Mouse (Mus musculus) G1E (cell line): Measurements from ENCODE around the gene Abcf1.

Source experiments
- CTCF ChIP-seq: IDR thresholded peaks from 2 replicates; pipeline ENCODE4 v1.5.1; 2012; ENCODE audit warnings: low read depth, low read length, inconsistent platforms, mixed read lengths
- GATA1 ChIP-seq: IDR thresholded peaks from 2 replicates; pipeline ENCODE4 v1.6.1; 2012; ENCODE audit warnings: borderline replicate concordance, low read length, inconsistent platforms, mixed read lengths
- GATA2 ChIP-seq: IDR thresholded peaks from 2 replicates; pipeline ENCODE4 v1.6.1; 2012; ENCODE audit warnings: low read depth, low read length, inconsistent platforms, borderline replicate concordance
- POLR2AphosphoS5 ChIP-seq: IDR thresholded peaks from 2 replicates; pipeline ENCODE4 v1.6.1; 2012; ENCODE audit warnings: low read depth, low read length, inconsistent platforms; ENCODE audit not compliant: insufficient replicate concordance

DNA sequence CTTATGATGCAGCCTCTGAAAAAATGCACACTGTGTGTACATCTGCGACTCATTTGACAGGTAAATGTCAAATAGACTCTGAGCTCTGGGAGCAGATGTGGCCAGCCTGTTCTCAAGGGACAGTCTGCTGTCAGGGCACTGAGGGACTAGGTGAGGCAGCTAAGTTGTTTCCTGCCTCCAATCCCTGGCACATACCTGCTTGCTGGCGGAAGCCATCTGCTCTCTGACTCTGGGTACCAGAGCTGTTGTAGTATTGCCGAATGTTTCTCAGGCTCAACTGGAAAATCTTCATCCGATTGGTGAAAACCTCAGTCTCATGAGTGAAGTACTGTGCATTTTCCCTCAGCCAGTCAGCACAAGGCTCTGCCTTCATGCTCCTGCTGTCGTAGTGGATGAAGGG, 47.5 kb upstream of the Abcf1 start:
- TF ChIP-seq GATA1 (no peak), CTCF (no peak), GATA2 (no peak), POLR2AphosphoS5 (no peak)
